Mouse (Mus musculus): ENCODE data around the gene Snx22. TPM values are rescaled to one million over a fixed set of nuclear protein-coding genes. Genes with fewer than 3 reads are reported as not detected.
A peak's percentile ranks its signal among the peaks of the same experiment; 100 is the strongest.

Gene Snx22
- total RNA-seq, 2 experiments from 2014 or later, result 3.2 to 3.3 TPM

DNA sequence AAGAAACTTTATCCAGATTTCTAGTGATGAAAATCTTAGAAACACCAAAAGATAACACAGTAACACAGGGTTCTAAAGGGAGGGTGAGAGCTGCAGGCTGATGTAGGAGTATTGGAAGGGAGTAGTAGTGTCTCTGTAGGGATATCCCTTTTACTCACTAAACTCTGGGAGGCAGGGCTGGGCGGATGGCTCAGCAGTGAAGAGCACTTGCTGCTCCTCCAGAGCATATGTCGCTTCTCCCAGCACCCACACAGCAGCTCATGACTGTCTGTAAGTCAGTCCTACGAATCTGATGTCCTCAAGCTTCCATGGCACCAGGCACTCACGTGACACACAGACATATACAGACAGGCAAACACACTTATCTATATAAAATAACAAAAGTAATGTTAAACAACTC lies 31.4 kb downstream of the Snx22 start:
- intact Hi-C loops (cut with DNase I), result no loop called here
- DNase-seq (ENCODE audit: low spot score in 2 of 2), result peak in 1 of 2 experiments; percentile 87

DNA sequence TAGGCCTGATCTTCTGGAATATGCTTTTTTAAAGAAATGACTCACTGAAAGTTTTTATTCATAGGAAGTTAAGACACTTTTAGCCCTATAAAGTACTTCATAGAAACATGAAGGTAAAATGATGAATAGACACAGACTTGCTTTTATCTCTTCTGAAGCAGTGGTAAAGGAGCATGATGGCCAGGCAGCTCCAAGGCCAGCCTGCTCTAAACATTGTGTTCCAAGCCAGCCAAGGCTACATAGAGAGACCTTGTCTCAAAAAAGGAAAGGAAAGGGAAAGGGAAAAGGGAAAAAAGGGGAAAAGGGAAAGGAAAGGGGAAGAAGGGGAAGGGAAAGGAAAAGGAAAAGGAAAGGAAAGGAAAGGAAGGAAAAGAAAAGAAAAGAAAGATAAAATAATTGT lies 48.9 kb downstream of the Snx22 start:
- intact Hi-C loops (cut with DNase I), result no loop called here
- no peak for DNase-seq (ENCODE audit: low spot score in 2 of 2)

Other genes starting within 250 kb of the Snx22 start
- gene Zfp609, start 242.2 kb downstream of the Snx22 start, total RNA-seq (2021), result 10 to 100 TPM; 42.3 to 48.5 TPM
- gene Pclaf, start 179.5 kb downstream of the Snx22 start, total RNA-seq (2021), result under 1 TPM; 0.53 to 0.55 TPM
- gene Trip4, start 160.9 kb downstream of the Snx22 start, total RNA-seq (2021), result 10 to 100 TPM; 35.4 to 37.2 TPM
- gene Csnk1g1, start 160.8 kb downstream of the Snx22 start, total RNA-seq (2021), result 10 to 100 TPM; 43.4 to 45.0 TPM
- 100 to 1,000 TPM; 182 to 184 TPM for gene Ppib, start 9.5 kb downstream of the Snx22 start, total RNA-seq (2021)
- gene Snx1, start 56.9 kb upstream of the Snx22 start, total RNA-seq (2021), result 10 to 100 TPM; 68.4 to 72.9 TPM
- gene Ciao2a, start 56.9 kb upstream of the Snx22 start, total RNA-seq (2021), result 10 to 100 TPM; 31.2 to 32.1 TPM
- 1 to 10 TPM; 2.8 to 3.1 TPM for gene Dapk2, start 88.5 kb upstream of the Snx22 start, total RNA-seq (2021)